Mouse (Mus musculus): ENCODE data around the gene Arhgef17. TPM values are rescaled to one million over a fixed set of nuclear protein-coding genes. Genes with fewer than 3 reads are reported as not detected.
"Not testable (repeated sequence)": the region's sequence is repeated elsewhere in the genome, so short reads cannot be mapped to it uniquely, and the experiment has no call there.

Gene Arhgef17
- total RNA-seq, 1 experiment from 2014 or later = 43.9 TPM

DNA sequence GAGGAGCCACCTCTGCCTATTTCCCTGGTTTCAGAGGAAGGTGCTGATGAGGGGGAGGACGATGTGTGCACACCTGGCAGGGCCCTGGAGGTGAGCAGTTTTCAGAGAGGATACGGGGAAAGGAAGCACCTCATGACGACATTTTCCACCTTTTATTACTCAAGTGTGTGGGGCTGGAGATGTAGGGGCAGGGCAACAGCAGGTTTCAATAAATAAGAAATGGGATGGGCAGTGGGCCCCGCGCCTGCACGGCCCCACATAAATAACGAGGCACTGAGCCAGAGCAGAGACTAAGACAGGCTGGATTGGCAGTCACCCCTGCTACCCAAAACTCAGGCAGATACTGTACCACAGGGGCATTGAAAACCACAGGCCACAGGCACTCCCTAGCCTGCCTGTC, 85.9 kb downstream of the Arhgef17 start:
- DNase-seq = not testable (repeated sequence)

GRCm38 (mm10) chr7:100845412-100845811, 86.5 kb downstream of the Arhgef17 start:
- peak; percentile 59 for DNase-seq

GRCm38 (mm10) chr7:100845026-100845400, 86.9 kb downstream of the Arhgef17 start:
- no peak for DNase-seq

GRCm38 (mm10) chr7:100844385-100845025, 87.4 kb downstream of the Arhgef17 start:
- DNase-seq = no peak

DNA sequence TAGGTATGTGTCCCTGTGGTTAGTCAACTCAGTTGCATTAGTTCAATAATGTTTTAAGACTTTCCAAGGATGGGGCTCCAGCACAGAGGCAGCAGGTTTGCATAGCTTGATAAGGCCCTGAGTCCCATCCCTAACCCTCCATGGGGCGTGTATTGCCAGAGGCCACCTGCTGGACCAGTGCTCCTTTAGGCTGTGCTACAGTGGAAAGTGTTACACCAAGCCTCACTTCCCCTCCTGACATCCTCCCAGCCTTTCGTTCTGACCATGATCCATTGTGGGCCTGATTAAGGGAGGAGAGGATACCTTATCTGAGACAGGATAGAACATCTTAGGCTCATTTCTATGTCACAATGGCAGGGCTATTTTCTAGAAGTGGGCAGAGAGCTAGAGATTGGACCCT, 88.0 kb downstream of the Arhgef17 start:
- no peak for DNase-seq

DNA sequence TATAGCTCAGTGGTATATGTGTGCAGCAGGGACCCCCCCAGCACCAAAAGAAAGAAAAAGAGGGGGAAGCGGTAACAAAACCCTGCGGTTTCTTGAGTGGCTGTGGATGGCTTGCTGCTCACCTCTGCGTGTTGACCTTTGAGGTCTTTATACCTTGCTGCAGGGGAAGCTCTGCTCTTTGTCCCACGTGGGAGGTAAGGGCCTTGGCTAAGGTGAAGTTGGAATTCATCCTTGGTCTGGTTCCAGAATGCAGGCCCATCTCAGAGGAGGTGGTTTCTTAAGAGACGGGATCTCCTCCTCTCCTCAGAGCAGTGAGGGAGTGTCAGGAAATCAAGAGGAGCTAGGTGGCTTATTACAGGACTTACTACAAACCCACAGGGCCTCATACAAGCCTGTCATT, 89.7 kb downstream of the Arhgef17 start:
- DNase-seq = no peak

DNA sequence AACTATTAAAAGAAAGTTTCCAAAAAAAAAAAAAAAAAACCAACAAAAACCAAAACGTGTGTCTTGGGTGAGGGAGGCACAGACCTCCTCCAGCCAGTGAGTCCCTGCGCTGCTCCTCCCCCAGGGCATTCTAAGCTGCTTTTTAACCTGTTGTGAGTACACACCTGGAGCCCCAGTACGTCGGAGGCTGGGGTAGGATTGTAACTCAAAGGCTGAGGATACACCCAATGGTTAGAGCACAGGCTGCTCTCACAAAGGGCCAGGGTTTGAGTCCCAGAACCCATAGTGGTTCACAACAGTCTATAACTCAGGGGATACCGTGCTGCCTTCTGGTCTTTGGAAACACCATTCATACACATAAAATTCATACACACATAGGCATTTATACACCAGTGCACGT, 90.3 kb downstream of the Arhgef17 start:
- DNase-seq = no peak

DNA sequence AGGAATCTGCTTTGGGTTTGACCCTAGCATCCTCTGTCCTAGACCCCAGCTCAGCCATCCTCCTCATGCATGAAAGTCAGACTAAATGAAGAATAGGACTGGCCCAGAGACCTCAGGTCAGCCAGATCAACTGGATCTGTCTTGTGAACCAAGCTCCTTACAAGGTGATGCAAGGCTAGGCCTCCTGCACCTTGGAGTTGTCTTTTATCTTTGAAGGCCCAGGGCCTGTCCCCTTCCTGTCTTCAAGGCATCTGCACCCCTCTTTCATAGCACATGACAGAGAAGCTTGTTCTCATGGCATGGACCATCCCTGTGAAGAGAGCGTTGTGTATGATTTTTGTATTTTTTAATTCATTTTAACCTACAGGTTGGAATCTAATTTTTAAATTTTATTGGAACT, 91.0 kb downstream of the Arhgef17 start:
- no peak for DNase-seq

- peak; percentile 35 for DNase-seq
These were observed 92.1 kb downstream of the Arhgef17 start for GRCm38 (mm10) chr7:100839632-100840402.

- no peak for DNase-seq
These were observed 94.2 kb downstream of the Arhgef17 start for GRCm38 (mm10) chr7:100837701-100838100.

GRCm38 (mm10) chr7:100836657-100837056, 95.2 kb downstream of the Arhgef17 start:
- DNase-seq = no peak

GRCm38 (mm10) chr7:100835711-100836110, 96.2 kb downstream of the Arhgef17 start:
- DNase-seq = no peak

GRCm38 (mm10) chr7:100835168-100835567, 96.7 kb downstream of the Arhgef17 start:
- DNase-seq = no peak

DNA sequence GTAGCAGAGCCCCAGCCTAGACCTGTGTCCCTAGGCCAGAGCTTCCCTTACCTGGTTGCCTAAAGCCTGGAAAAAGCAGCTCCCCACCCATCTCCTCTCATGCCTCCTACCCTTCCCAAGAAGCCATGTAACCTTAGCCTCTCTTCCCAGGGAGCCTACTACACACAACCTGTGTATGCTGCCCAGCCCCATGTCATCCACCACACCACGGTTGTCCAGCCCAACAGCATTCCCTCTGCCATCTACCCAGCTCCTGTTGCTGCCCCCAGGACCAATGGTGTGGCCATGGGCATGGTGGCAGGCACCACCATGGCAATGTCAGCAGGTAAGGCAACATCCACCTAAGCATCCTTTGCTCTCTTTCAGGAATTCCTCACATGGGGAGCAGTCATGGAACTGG, 98.0 kb downstream of the Arhgef17 start:
- no peak for DNase-seq

- DNase-seq = no peak
These were observed 103.4 kb downstream of the Arhgef17 start for GRCm38 (mm10) chr7:100828549-100828948.

- no peak for DNase-seq
These were observed 107.2 kb downstream of the Arhgef17 start for GRCm38 (mm10) chr7:100824661-100825060.

Small RNA genes lying within 50 kb of the gene (microRNA-seq; reads per million reads assigned to microRNA genes)
- gene Mir3102 = 109 to 120 reads per million in 2 experiments

Other genes with a start within 250 kb of the Arhgef17 start
- 67.5 and 69.9 TPM in 2 replicates for gene Fam168a, start 225.5 kb downstream of the Arhgef17 start, total RNA-seq (2021)
- gene Relt, start 68.7 kb downstream of the Arhgef17 start, total RNA-seq (2021) = 3.1 and 5.8 TPM in 2 replicates
- 2.4 and 4.8 TPM in 2 replicates for gene P2ry6, start 42.5 kb upstream of the Arhgef17 start, total RNA-seq (2021)
- gene P2ry2, start 80.8 kb upstream of the Arhgef17 start, total RNA-seq (2021) = 4.3 and 5.0 TPM in 2 replicates
- gene Fchsd2, start 160.8 kb upstream of the Arhgef17 start, total RNA-seq (2021) = 21.6 and 31.8 TPM in 2 replicates

All from adrenal gland, postnatal 14 days (tissue).